Mouse (Mus musculus) MEL (cell line): ENCODE measurements around the gene Igsf10. TPM values are rescaled to one million over a fixed set of nuclear protein-coding genes. Genes with fewer than 3 reads are reported as not detected.

ENCODE experiments used
- DNase-seq: peaks from one replicate; pipeline ENCODE4 v3.0.0; 2011; ENCODE audit warnings: low read depth, low spot score
- H3K27ac ChIP-seq: 2 replicates; pipeline ENCODE4 v1.5.1; 2012; ENCODE audit warnings: low read depth, mild to moderate bottlenecking, control low read depth, low read length, moderate library complexity; ENCODE audit not compliant: control insufficient read depth
- H3K27me3 ChIP-seq, 2 experiments: fragments of 150-350 bp in 1 of 2; sonication (generic) in 1 of 2; 2 replicates each; pipeline ENCODE4 v1.6.1; 2012; ENCODE audit warnings: low read length in 2 of 2, mild to moderate bottlenecking in 2 of 2, improper control_type of control experiment in 1 of 2, moderate library complexity in 1 of 2; ENCODE audit not compliant: insufficient read depth in 2 of 2, control insufficient read depth in 1 of 2
- H3K36me3 ChIP-seq, 2 experiments: 2 replicates each; pipeline ENCODE4 v1.6.1; 2012 to 2014; ENCODE audit warnings: low read length in 2 of 2, improper control_type of control experiment in 1 of 2, inconsistent platforms in 1 of 2, mild to moderate bottlenecking in 1 of 2; ENCODE audit not compliant: insufficient read depth in 2 of 2, control insufficient read depth in 1 of 2
- H3K4me1 ChIP-seq, 2 experiments: fragments of 150-350 bp in 1 of 2; sonication (generic) in 1 of 2; 2 replicates each; pipeline ENCODE4 v1.6.1; 2012; ENCODE audit warnings: low read length in 2 of 2, improper control_type of control experiment in 1 of 2, mild to moderate bottlenecking in 1 of 2; ENCODE audit not compliant: insufficient read depth in 2 of 2, control insufficient read depth in 1 of 2
- H3K4me3 ChIP-seq, 2 experiments: fragments of 150-350 bp in 1 of 2; sonication (generic) in 1 of 2; 2 replicates each; pipeline ENCODE4 v1.5.1; 2012; ENCODE audit warnings: low read depth in 2 of 2, low read length in 2 of 2, mild to moderate bottlenecking in 2 of 2, moderate library complexity in 2 of 2, control low read depth in 1 of 2, improper control_type of control experiment in 1 of 2; ENCODE audit not compliant: control insufficient read depth in 1 of 2, insufficient read depth in 1 of 2
- H3K79me2 ChIP-seq: 2 replicates; pipeline ENCODE4 v1.6.1; 2012; ENCODE audit warnings: mild to moderate bottlenecking, low read length, moderate library complexity; ENCODE audit not compliant: control insufficient read depth, poor library complexity, insufficient read depth
- H3K9ac ChIP-seq: 2 replicates; pipeline ENCODE4 v1.6.1; 2012; ENCODE audit warnings: low read depth, mild to moderate bottlenecking, control low read depth, low read length, moderate library complexity; ENCODE audit not compliant: control insufficient read depth, poor library complexity, severe bottlenecking
- H3K9me3 ChIP-seq: fragments of 150-350 bp; sonication (generic); replicated peaks from 2 replicates; pipeline ENCODE4 v1.6.1; 2012; ENCODE audit warnings: mild to moderate bottlenecking, low read length, improper control_type of control experiment, moderate library complexity; ENCODE audit not compliant: insufficient read depth
- CHD2 ChIP-seq: IDR thresholded peaks from 2 replicates; pipeline ENCODE4 v1.6.1; 2011; ENCODE audit warnings: low read length, improper control_type of control experiment
- CTCF ChIP-seq, 3 experiments: IDR thresholded peaks in 2 of 3; conservative IDR thresholded peaks in 1 of 3; 2 replicates each; pipeline ENCODE4 v1.5.1; 2011 to 2012; ENCODE audit warnings: low read length in 3 of 3, low read depth in 2 of 3, mild to moderate bottlenecking in 2 of 3, improper control_type of control experiment in 1 of 3, inconsistent platforms in 1 of 3, mixed read lengths in 1 of 3, moderate library complexity in 1 of 3; ENCODE audit not compliant: control insufficient read depth in 1 of 3, insufficient read depth in 1 of 3, poor library complexity in 1 of 3, severe bottlenecking in 1 of 3
- ELF1 ChIP-seq: IDR thresholded peaks from 2 replicates; pipeline ENCODE4 v1.6.1; 2014; ENCODE audit warnings: low read depth, mild to moderate bottlenecking, inconsistent platforms, low read length, improper control_type of control experiment, moderate library complexity
- ETS1 ChIP-seq: IDR thresholded peaks from 2 replicates; pipeline ENCODE4 v1.6.1; 2012; ENCODE audit warnings: low read depth, mild to moderate bottlenecking, inconsistent platforms, low read length, improper control_type of control experiment, moderate library complexity
- GABPA ChIP-seq: IDR thresholded peaks from 2 replicates; pipeline ENCODE4 v1.6.1; 2012; ENCODE audit warnings: low read depth, mild to moderate bottlenecking, inconsistent platforms, low read length, improper control_type of control experiment, moderate library complexity
- HCFC1 ChIP-seq: IDR thresholded peaks from 2 replicates; pipeline ENCODE4 v1.6.1; 2012; ENCODE audit warnings: low read depth, mild to moderate bottlenecking, inconsistent platforms, low read length, improper control_type of control experiment, moderate library complexity
- JUND ChIP-seq: IDR thresholded peaks from 2 replicates; pipeline ENCODE4 v1.6.1; 2011; ENCODE audit warnings: low read depth, mild to moderate bottlenecking, improper control_type of control experiment, low read length
- MAFK ChIP-seq: IDR thresholded peaks from 2 replicates; pipeline ENCODE4 v1.6.1; 2011; ENCODE audit warnings: low read depth, mild to moderate bottlenecking, low read length, improper control_type of control experiment, borderline replicate concordance
- MEF2A ChIP-seq: IDR thresholded peaks from 2 replicates; pipeline ENCODE4 v1.6.1; 2014; ENCODE audit warnings: low read depth, mild to moderate bottlenecking, inconsistent platforms, low read length, improper control_type of control experiment; ENCODE audit not compliant: poor library complexity, insufficient replicate concordance, severe bottlenecking; ENCODE audit errors: extremely low read depth
- MXI1 ChIP-seq: IDR thresholded peaks from 2 replicates; pipeline ENCODE4 v1.6.1; 2011; ENCODE audit warnings: mild to moderate bottlenecking, low read depth, low read length, improper control_type of control experiment
- NELFE ChIP-seq: IDR thresholded peaks from 2 replicates; pipeline ENCODE4 v1.6.1; 2011; ENCODE audit warnings: low read depth, low read length, improper control_type of control experiment
- POLR2AphosphoS5 ChIP-seq: IDR thresholded peaks from 2 replicates; pipeline ENCODE4 v1.6.1; 2012; ENCODE audit warnings: low read depth, borderline replicate concordance, mild to moderate bottlenecking, inconsistent platforms, low read length, moderate library complexity, mixed read lengths
- RAD21 ChIP-seq: IDR thresholded peaks from 2 replicates; pipeline ENCODE4 v1.6.1; 2011; ENCODE audit warnings: mild to moderate bottlenecking, low read depth, low read length, improper control_type of control experiment
- SIN3A ChIP-seq: IDR thresholded peaks from 2 replicates; pipeline ENCODE4 v1.6.1; 2012; ENCODE audit warnings: low read length, improper control_type of control experiment, inconsistent platforms
- SMC3 ChIP-seq: IDR thresholded peaks from 2 replicates; pipeline ENCODE4 v1.6.1; 2011; ENCODE audit warnings: low read depth, low read length, improper control_type of control experiment
- TAL1 ChIP-seq: IDR thresholded peaks from 2 replicates; pipeline ENCODE4 v1.6.1; 2012; ENCODE audit warnings: mild to moderate bottlenecking, inconsistent platforms, low read length, moderate library complexity, mixed read lengths
- UBTF ChIP-seq: IDR thresholded peaks from 2 replicates; pipeline ENCODE4 v1.6.1; 2012; ENCODE audit warnings: low read depth, mild to moderate bottlenecking, inconsistent platforms, low read length, improper control_type of control experiment, moderate library complexity, borderline replicate concordance; ENCODE audit not compliant: insufficient read depth
- USF1 ChIP-seq: IDR thresholded peaks from 2 replicates; pipeline ENCODE4 v1.6.1; 2014; ENCODE audit warnings: low read depth, mild to moderate bottlenecking, inconsistent platforms, low read length, improper control_type of control experiment, moderate library complexity
- USF2 ChIP-seq, 2 experiments: IDR thresholded peaks; 2 replicates each; pipeline ENCODE4 v1.6.1; 2011 to 2012; ENCODE audit warnings: improper control_type of control experiment in 2 of 2, low read length in 2 of 2, borderline replicate concordance in 1 of 2, inconsistent platforms in 1 of 2, low read depth in 1 of 2, mild to moderate bottlenecking in 1 of 2; ENCODE audit not compliant: insufficient read depth in 1 of 2
- ZC3H11A ChIP-seq: IDR thresholded peaks from 2 replicates; pipeline ENCODE4 v1.6.1; 2012; ENCODE audit warnings: low read depth, mild to moderate bottlenecking, inconsistent platforms, low read length, improper control_type of control experiment
- ZKSCAN1 ChIP-seq: IDR thresholded peaks from 2 replicates; pipeline ENCODE4 v1.6.1; 2012; ENCODE audit warnings: low read depth, mild to moderate bottlenecking, inconsistent platforms, low read length, improper control_type of control experiment, moderate library complexity
- ZMIZ1 ChIP-seq: IDR thresholded peaks from 2 replicates; pipeline ENCODE4 v1.6.1; 2012; ENCODE audit warnings: low read depth, mild to moderate bottlenecking, inconsistent platforms, low read length, improper control_type of control experiment, moderate library complexity
- polyA plus RNA-seq, 2 experiments: library from polyadenylated mRNA; stranded (reverse) in 1 of 2; unstranded in 1 of 2; fragments of >175 nt in 1 of 2; fragments of >200 nt in 1 of 2; gene quantifications; 2 replicates each; pipeline versions ENCODE4 v1.2.1 to v1.2.4; 2012; ENCODE audit warnings: low replicate concordance in 2 of 2, low read depth in 1 of 2; ENCODE audit not compliant: insufficient read length in 2 of 2, insufficient read depth in 1 of 2, missing spikeins in 1 of 2
- total RNA-seq: library from RNA; depleted of rRNA; stranded (reverse); fragments of 300-350 nt; gene quantifications from 2 replicates; pipeline ENCODE4 v1.2.3, GENCODE M21; 2012

The Igsf10 gene
- total and polyA plus RNA-seq, 3 experiments, result not detected

DNA sequence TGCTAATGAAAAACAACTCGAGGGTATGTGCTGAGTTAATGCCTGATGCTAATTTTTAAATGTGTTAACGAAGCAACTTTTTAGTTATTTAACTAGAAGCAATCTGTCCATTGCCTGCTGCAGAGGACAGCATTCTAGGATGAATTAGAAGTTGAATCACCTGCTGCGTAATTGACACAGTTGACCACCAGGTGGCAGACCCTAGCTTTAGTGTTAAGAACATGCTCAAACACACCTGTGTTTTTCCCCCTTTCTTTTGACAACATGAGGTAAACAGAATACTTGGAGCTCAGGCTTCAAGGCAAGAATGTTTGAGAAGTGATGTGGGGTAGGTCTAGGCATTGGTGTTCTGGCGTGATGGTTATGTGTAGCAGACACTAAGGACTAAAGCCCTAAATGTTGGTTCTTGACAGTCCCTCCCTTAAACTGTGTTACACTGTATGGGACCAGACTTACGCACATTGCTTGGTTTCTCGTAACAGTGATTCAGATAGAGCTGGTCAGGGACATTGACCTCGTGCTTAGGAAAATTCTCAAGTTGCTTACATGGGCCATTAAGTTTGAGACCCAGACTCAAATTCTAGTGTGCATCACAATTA lies 22.8 kb downstream of the Igsf10 start:
- Histone ChIP-seq H3K79me2 (no peaks in the 10 kb centered on the region), H3K4me3 (no peak overlapping the region), H3K9ac (no peak overlapping the region), H3K4me1 (no peaks in the 10 kb centered on the region), H3K36me3 (no peaks in the 10 kb centered on the region), H3K9me3 (no peaks in the 10 kb centered on the region), H3K27ac (no peak overlapping the region), H3K27me3 (no peaks in the 10 kb centered on the region; a peak in 2 of 4 replicates)
- TF ChIP-seq TAL1, result no peak
- TF ChIP-seq RAD21, result peak; percentile 55
- TF ChIP-seq ELF1, result no peak
- no peak for TF ChIP-seq USF2 (IDR thresholded peaks at IDR 0.05; ENCODE audit: borderline replicate concordance in 1 of 2, insufficient read depth in 1 of 2, low read depth in 1 of 2, low read length in 2 of 2)
- no peak for TF ChIP-seq ZKSCAN1
- peak; percentile 37; the same call in 1 of the 2 replicates for TF ChIP-seq ZC3H11A
- no peak for TF ChIP-seq SIN3A
- no peak for TF ChIP-seq HCFC1
- TF ChIP-seq UBTF, result no peak
- no peak for TF ChIP-seq NELFE
- peak; percentile 64 to 66 (median 66) for TF ChIP-seq CTCF (IDR thresholded peaks at IDR 0.05 in 2 of 3, conservative IDR thresholded peaks at IDR 0.05 in 1 of 3; ENCODE audit: control insufficient read depth in 1 of 3, insufficient read depth in 1 of 3, low read depth in 2 of 3, low read length in 3 of 3, poor library complexity in 1 of 3, severe bottlenecking in 1 of 3)
- TF ChIP-seq SMC3, result peak; percentile 80
- TF ChIP-seq POLR2AphosphoS5, result no peak
- no peak for TF ChIP-seq MEF2A
- TF ChIP-seq GABPA, result no peak
- DNase-seq, result peak; percentile 54

DNA sequence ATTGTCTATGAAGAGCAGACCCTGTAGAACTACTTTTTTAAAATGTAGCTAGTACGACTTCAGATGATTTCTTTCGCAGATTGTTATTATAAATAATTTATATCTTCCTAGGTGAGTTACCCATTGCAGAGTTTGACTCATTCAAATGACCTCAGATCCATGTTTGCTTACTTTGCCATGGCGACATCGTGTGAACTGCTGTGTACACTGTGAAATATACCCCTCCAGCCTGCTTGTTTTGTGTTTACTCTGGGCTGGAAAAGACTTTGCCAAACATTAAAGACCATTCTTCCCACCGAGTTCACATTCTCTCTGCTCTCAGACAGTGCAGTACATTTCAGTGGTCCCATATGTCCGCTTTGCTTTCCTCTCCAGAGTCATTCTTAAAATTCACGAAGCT lies 28.1 kb downstream of the Igsf10 start:
- Histone ChIP-seq H3K9me3 (no peaks in the 10 kb centered on the region), H3K79me2 (no peaks in the 10 kb centered on the region), H3K4me3 (no peak overlapping the region), H3K36me3 (no peaks in the 10 kb centered on the region), H3K27me3 (no peaks in the 10 kb centered on the region; a peak in 1 of 4 replicates), H3K27ac (no peak overlapping the region), H3K9ac (no peak overlapping the region), H3K4me1 (no peaks in the 10 kb centered on the region)
- DNase-seq, result no peak
- TF ChIP-seq RAD21 (no peak), ETS1 (no peak), ZC3H11A (no peak), UBTF (no peak), CHD2 (no peak), CTCF (IDR thresholded peaks at IDR 0.05 in 2 of 3, conservative IDR thresholded peaks at IDR 0.05 in 1 of 3; ENCODE audit: control insufficient read depth in 1 of 3, insufficient read depth in 1 of 3, low read depth in 2 of 3, low read length in 3 of 3, poor library complexity in 1 of 3, severe bottlenecking in 1 of 3) (no peak), MAFK (no peak), USF1 (no peak), ELF1 (no peak), ZKSCAN1 (no peak), SIN3A (no peak), JUND (no peak), MXI1 (no peak), ZMIZ1 (no peak)
